Mouse (Mus musculus) WW6 (cell line): ENCODE results near the gene Stx1a.

ENCODE experiments used
- DNase-seq: peaks from one replicate; pipeline ENCODE4 v3.0.0-alpha.2; 2013; ENCODE audit warnings: low read depth, low spot score

The Stx1a gene

DNA sequence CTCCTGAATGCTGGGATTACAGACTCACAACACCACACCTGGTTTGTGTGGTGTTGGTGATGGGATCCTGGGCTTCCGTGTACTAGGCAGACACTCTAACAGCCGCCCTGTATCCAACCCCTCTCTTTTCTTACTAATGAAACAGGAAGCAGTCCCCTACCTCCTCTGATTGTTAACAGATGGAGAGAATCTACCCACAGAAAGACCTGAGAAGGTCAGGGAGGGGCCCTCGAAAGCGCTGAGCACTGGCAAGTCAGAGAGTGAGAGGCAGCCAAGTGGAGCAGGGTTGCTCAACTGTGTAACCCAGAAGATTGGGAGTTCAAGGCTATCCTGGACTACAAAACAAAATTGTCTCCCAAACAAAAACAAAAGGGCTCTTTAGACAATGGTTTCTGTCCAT is 63.6 kb downstream of the Stx1a start:
- DNase-seq: no peak

DNA sequence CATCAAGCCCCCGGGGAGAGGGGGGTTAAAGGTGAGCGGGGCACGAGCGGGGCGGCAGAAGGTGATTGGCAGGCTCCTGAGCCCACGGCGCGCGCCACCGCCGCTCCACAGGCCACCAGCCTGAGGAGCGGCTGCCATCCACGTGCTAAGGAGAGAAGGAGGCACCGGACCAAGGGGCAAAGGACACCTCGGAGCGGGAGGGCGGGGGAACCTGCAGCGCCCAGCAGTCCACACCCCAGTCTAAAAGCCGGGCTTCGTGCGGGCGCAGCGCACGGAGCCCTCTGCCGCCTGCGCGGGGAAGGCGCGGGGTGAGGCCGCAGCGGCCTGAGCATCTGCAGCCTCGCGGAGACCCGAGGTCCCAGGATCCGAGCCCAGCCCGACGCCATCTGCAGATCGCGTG is 66.4 kb downstream of the Stx1a start, which contains the start of gene Mlxipl:
Gene Mlxipl, plus strand, starts transcription at position 238 of the 400 bp plus-strand sequence.
- no peak for DNase-seq
